Mouse (Mus musculus): ENCODE results near the gene Mettl16.

Gene Mettl16

GRCm38 (mm10) chr11:74770595-74771207, at the start of gene Mettl16:
Mettl16 (plus strand) TSS chr11:74770830.
- DNase-seq: peak; percentile 96

DNA sequence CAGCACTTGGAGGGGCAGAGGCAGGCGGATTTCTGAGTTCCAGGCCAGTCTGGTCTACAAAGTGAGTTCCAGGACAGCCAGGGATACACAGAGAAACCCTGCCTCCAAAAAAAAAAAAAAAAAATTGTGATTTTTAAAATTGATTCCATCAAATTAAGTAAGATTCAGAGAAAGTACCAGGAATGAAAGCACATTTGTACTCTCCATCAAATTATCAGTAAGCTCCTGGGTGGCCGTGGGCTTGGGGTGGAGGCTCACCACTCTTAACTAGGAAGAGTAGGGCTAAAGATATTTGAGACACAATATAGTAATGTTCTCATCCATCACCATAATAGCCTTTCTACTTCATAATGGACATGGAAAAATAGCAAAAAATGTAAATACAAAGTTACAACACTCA, 49.5 kb upstream of the Mettl16 start:
- no peak for DNase-seq

DNA sequence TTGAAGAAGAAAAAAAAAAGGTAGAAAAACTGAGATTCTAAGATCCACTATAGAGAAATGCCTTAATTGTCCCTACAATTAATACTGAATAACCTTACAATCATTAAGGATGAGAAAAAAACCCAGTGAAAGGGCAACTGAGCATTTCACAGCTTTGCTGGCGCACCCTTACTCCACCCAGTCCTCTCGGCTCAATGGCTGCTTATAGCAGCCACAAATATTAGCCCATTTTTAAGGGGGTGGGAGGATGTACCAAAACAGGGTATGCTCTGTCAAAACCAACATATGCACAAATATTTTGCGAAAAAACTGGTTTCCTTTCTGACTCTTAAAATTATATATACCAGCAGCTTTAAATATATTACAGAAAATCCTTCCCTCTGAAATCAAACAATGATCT, 48.7 kb upstream of the Mettl16 start:
- no peak for DNase-seq

GRCm38 (mm10) chr11:74723357-74724234, 47.0 kb upstream of the Mettl16 start:
- peak; percentile 85 for DNase-seq

DNA sequence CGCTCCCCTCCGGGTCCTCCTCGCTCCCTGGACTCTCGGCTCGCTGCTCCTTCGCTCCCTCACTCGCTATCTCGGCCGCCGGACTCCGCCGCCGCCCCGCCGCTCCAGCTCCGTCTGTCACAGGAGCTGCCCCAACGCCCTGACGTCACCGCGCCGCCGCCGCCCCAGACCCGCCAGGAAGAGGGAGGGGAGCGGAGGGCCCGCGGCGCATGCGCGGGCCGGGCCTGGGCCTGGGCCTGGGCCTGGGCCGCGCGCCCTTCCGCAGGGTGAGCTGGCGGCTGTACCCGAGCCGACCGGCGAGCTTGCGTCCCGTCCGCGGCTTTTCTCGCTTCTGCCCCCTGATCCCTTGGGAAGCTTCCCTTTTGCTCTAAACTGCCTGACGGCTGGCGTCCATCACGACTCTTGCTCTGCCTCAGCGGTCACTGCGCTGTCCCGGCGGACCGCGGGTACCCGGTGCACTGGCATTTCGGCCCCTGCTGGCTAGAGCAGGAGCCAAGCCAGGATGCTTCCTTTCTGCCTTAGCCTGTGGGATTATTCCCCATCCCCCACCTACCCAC, 46.3 kb upstream of the Mettl16 start, which contains the start of gene Pafah1b1:
Pafah1b1 (minus strand) TSS at position 436 of the 557 bp plus-strand sequence.
- peak; percentile 95 for DNase-seq

GRCm38 (mm10) chr11:74725181-74725580, 45.4 kb upstream of the Mettl16 start:
- DNase-seq: no peak

DNA sequence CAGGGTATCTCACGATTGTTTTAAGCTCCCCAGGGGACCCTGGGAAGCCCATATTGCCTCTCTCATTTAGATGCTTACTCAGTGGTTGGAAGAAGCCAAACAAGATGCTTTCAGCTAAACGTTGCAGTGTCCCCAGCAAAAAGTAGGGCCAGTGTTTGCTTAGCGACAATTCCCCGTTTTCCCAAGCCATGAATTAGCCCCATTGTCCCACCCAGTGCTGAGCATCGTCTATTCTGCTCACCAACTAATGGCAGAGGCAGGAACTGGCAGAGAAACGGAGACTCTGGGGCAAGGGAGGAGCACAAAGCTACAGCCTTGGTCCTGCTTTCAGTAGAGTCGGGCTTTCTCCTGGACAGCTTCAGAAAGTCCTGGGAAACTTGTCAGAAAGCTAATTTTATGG, 35.7 kb upstream of the Mettl16 start:
- peak; percentile 45 for DNase-seq

DNA sequence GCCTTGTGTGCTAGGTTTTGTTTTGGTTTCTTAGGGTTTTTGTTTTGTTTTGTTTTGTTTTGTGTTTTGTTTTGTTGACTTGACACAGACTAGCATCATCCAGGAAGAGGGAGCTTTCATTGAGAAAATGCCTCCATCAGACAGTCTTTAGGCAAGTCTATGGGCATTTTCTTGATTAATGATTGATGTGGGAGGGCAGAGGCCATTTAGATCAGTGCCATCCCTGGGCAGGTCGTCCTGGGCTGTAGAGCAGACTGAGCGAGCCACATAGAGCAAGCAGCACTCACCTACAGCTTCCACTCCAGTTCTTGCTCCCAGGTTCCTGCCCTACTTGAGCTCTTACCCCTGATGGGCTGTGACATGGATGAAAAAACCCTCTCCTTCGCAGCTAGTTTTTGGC, 32.8 kb upstream of the Mettl16 start:
- DNase-seq: no peak

DNA sequence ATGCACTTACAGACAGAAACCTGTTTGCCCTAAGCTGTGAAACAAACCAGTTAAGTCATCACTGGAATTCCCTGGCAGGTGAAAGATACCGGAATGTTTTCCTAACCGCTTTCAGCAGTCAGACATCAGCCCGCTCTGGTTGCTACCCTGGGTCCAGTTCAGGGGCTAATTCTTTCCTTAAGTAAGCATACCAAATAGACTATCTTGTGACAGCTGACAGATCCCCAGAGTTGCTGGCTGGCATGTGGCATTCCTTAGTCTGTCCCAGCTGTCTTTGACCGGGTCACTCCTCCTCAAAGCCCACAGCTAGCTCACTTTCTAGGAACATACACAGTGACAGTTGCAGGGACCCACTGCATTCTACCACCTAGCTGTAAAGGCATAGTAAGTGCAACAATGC, 22.6 kb upstream of the Mettl16 start:
- DNase-seq: no peak

DNA sequence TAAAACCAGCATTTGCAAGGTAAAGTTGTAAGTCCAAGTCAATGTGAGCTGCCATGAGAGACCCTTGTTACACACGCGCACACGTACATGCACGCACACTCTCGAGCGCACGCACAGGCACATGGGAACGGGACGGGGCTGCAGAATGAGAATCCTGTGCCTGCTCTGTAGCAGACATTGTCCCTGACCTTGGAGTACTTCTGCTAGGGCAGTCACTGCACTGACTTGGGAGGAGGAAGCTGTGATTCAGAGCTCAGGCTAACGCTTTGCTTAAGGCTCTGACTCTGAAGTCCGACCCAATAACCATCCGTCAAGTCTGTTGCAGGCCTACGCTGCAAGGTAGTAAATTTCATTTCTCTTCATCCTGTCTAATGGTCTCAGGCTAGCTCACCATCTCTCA, 21.4 kb upstream of the Mettl16 start:
- no peak for DNase-seq

DNA sequence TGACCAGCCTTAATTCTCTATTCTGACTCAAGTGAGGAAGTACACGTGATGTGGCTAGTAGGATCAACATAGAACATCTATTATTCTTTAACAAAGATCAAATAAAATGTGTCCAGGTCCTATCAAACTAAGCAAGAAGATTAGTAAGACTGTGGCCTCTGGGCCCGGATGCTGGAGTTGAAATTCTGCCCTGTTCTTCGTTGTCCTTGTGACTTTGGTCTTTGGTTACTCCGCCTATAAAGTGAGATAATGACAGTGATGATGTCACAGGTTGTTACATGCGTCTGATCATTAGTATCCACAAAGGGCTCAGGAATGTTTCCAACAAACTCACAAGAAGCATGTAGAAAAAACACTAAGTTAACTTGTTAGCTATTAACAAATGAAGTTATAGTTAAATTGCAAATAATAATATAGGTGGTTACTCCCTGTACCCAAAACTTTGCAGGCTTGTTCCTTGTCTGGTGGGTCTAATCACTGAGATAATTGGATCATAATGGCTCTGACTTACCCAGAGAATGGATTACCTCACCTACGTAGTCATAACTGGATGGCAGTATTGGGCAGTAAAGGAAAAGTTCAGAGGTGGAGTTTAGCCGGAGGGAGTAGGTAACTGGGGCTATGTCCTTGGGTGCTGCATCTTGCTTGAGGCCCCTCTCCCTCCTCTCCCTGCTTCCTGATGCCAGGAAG, 19.8 kb upstream of the Mettl16 start:
- no peak for DNase-seq

GRCm38 (mm10) chr11:74751352-74752066, 19.1 kb upstream of the Mettl16 start:
- DNase-seq: peak; percentile 24

DNA sequence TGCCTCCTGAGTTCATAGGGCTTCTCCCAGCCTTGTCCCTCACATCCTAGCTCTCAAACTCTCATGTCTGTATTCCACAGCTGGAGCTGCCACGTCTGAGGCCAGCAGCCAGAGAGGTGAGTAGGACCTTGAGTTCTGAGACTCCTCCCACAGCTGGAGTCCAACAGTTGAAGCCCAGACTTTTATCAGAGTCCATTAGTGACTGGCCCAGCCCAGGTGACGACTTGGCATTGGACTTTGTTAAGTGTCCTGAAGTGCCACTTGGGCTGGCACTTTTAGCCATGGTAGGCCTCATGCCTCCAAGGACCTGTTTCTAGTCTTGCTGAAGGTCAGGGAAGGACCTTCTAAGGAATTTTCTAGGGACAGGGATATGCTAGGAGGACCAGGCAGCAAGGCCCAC, 14.0 kb upstream of the Mettl16 start:
- no peak for DNase-seq

DNA sequence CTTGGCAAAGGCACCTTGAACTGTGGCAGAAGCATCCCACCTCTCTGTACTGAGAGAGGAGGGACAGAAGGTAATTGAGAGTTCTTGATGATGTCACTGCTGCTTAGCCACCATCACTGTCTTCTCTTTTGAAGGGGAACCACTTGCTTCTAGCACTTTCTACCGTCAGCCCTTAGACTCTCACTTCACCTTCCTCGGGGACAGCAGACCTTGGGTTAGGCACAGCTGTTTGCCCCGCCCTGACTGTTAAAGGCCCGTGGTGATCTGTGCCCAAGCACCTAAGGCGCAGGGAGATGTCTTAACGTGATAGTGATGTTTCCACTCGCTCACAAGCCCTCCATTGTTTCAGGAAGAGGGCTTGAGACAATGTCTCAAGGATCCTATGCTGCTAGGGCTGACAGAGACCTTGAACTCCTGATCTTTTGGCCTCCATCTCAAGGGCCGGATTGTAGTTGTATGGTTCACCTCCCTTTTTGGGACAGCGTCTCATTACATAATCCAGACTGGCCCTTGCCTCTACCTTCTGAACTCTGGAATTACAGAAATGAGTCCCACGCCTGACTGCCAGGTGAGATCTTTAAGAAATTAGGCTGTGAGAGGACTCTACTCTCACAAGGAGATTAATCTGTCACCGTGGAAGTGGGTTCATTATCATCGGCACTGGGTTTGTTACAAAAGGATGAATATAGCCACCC, 9.5 kb upstream of the Mettl16 start:
- no peak for DNase-seq

DNA sequence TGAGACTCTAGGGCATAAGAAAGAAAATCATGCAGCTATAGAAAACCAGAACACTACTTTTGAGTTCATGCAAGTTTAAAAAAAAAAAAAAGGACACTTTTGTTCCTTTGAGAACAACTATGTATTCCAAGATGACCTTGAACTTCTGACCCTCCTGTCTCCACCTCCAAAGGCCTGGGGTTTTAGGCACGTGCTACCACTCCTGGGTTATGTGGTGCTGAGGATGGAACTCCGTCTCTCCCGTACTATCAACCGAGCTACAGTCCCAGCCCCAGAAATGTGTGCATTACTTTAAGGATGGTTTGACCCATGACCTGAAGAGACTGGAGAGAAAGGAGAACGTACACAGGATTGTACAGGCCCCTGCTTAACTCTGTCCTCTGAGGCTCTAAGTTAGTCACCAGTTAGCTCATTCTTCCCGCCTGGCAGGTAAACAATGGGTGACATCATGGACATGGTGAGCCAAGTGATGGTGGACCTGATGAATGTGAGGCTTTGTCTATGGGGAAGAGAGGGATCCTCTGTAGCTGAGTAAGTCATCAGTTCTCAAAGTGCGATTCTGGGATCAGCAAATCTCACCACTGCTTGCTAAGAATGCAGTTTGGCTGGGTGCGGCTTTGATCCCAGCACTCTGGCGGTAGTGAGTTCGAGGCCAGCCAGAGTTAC, 6.5 kb upstream of the Mettl16 start:
- DNase-seq: peak; percentile 38

- DNase-seq: no peak
These were observed 3.2 kb upstream of the Mettl16 start for GRCm38 (mm10) chr11:74767469-74767868.

DNA sequence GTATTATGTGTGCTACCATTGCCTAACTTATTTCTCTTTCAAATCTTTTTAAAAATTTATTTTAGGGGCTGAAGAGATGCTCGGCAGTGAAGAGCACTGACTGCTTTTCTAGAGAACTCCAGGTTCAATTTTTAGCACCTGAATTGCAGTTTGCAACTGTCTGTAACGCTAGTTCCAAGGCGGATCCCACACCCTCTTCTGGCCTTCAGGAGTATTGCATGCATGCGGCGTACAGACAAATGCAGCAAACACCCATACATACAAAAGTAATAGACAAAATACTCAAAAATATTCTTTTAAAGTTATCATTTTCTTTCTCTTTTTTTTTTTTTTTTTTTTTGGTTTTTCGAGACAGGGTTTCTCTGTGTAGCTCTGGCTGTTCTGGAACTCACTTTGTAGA, 2.6 kb upstream of the Mettl16 start:
- no peak for DNase-seq

GRCm38 (mm10) chr11:74770037-74770436, 593 bp upstream of the Mettl16 start:
- no peak for DNase-seq

DNA sequence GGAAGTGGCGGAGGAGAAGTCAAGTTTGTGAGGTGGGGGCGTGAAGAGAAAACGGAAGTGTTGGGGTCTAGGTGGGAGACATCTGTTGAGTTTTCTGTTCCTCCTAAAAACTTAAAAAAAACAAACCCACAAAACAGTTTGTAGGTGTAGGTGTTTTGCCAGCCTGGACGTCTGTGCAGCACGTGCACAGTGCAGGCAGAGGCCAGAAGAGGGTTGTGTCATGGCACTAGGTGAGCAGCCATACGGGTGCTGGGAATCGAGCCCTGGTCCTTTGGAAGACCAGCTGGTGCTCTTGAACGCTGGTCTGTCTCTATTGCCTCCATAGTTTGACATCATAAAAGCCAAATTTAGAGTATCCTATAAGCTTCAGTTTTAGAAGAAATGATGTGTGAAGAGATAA, 604 bp downstream of the Mettl16 start:
- DNase-seq: no peak

GRCm38 (mm10) chr11:74771650-74772049, 1.0 kb downstream of the Mettl16 start:
- no peak for DNase-seq

DNA sequence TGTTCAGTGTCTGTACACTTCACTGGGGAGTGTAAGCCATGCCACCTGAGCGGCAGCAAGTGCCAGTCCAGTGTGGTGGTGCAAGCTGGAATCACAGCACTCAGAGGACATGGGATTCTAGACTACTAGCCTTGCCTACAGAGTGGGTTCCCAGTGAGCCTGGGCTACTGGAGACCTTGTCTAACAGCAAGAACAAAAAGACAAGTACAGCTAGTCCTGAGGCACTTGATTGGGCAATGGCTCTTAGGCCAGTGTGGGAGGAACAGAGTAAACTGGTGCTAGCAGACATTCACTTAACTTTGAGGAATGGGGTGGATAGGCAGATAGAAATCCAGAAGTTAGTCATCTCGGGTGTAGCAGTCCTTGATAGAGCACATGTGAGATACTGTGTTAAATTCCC, 1.8 kb downstream of the Mettl16 start:
- no peak for DNase-seq

GRCm38 (mm10) chr11:74792874-74793273, 22.2 kb downstream of the Mettl16 start:
- DNase-seq: no peak
